Mouse (Mus musculus): ENCODE data around the gene Fabp3. TPM values are rescaled to one million over a fixed set of nuclear protein-coding genes. Genes with fewer than 3 reads are reported as not detected.

Gene Fabp3
- total and polyA plus RNA-seq, 2 experiments, result 4.2 TPM; not detected in 1

- Histone ChIP-seq H3K4me1 (ENCODE audit: control insufficient read depth, insufficient read depth, low read length) (no peaks in the 10 kb centered on the region; the same call in 1 of the 2 replicates), H3K79me2 (ENCODE audit: control insufficient read depth, insufficient read depth, low read length) (no peaks in the 10 kb centered on the region), H3K9ac (ENCODE audit: low read depth, low read length) (no peak overlapping the region), H3K27me3 (ENCODE audit: control insufficient read depth, insufficient read depth, low read length) (peaks cover 7% of the 10 kb centered on the region; the same call in 1 of the 2 replicates), H3K36me3 (ENCODE audit: control insufficient read depth, insufficient read depth, low read length) (no peaks in the 10 kb centered on the region), H3K27ac (replicated peaks; ENCODE audit: insufficient read depth, low read depth, low read length) (no peak overlapping the region), H3K4me3 (ENCODE audit: insufficient read depth, low read depth, low read length) (no peak overlapping the region)
- no peak for TF ChIP-seq CTCF (IDR thresholded peaks at IDR 0.05; ENCODE audit: low read depth, low read length)
- no peak for TF ChIP-seq POLR2A (IDR thresholded peaks at IDR 0.05; ENCODE audit: extremely low read depth, insufficient read depth, low read length)
- DNase-seq (ENCODE audit: extremely low read depth, low read depth, low spot score), result no peak
- 76% methylated on average over 3 of the region's 3 CpGs for WGBS
These were observed 4.1 kb downstream of the Fabp3 start for GRCm38 (mm10) chr4:130312526-130312925.

GRCm38 (mm10) chr4:130313552-130313951, 5.2 kb downstream of the Fabp3 start:
- Histone ChIP-seq H3K36me3 (ENCODE audit: control insufficient read depth, insufficient read depth, low read length) (no peaks in the 10 kb centered on the region), H3K79me2 (ENCODE audit: control insufficient read depth, insufficient read depth, low read length) (no peaks in the 10 kb centered on the region), H3K9ac (ENCODE audit: low read depth, low read length) (no peak overlapping the region), H3K4me3 (ENCODE audit: insufficient read depth, low read depth, low read length) (no peak overlapping the region), H3K4me1 (ENCODE audit: control insufficient read depth, insufficient read depth, low read length) (no peaks in the 10 kb centered on the region), H3K27me3 (ENCODE audit: control insufficient read depth, insufficient read depth, low read length) (peaks cover 4% of the 10 kb centered on the region; the same call in 1 of the 2 replicates), H3K27ac (replicated peaks; ENCODE audit: insufficient read depth, low read depth, low read length) (no peak overlapping the region)
- WGBS, result 89% methylated on average over 4 of the region's 4 CpGs
- no peak for TF ChIP-seq POLR2A (IDR thresholded peaks at IDR 0.05; ENCODE audit: extremely low read depth, insufficient read depth, low read length)
- DNase-seq (ENCODE audit: extremely low read depth, low read depth, low spot score), result no peak

GRCm38 (mm10) chr4:130315771-130316527, 7.6 kb downstream of the Fabp3 start:
- no peak for TF ChIP-seq CTCF (IDR thresholded peaks at IDR 0.05; ENCODE audit: low read depth, low read length)
- no peak for TF ChIP-seq POLR2A (IDR thresholded peaks at IDR 0.05; ENCODE audit: extremely low read depth, insufficient read depth, low read length)
- H3K79me2 ChIP-seq (ENCODE audit: control insufficient read depth, insufficient read depth, low read length), result no peaks in the 10 kb centered on the region
- H3K4me3 ChIP-seq (ENCODE audit: insufficient read depth, low read depth, low read length), result no peak overlapping the region
- H3K27ac ChIP-seq (replicated peaks; ENCODE audit: insufficient read depth, low read depth, low read length), result no peak overlapping the region
- H3K4me1 ChIP-seq (ENCODE audit: control insufficient read depth, insufficient read depth, low read length), result no peaks in the 10 kb centered on the region
- H3K9ac ChIP-seq (ENCODE audit: low read depth, low read length), result no peak overlapping the region
- H3K27me3 ChIP-seq (ENCODE audit: control insufficient read depth, insufficient read depth, low read length), result no peaks in the 10 kb centered on the region
- H3K36me3 ChIP-seq (ENCODE audit: control insufficient read depth, insufficient read depth, low read length), result no peaks in the 10 kb centered on the region
- no peak for DNase-seq (ENCODE audit: extremely low read depth, low read depth, low spot score)
- 84% methylated on average over 13 of the region's 13 CpGs for WGBS

GRCm38 (mm10) chr4:130316691-130317090, 8.3 kb downstream of the Fabp3 start:
- no peak for TF ChIP-seq CTCF (IDR thresholded peaks at IDR 0.05; ENCODE audit: low read depth, low read length)
- TF ChIP-seq POLR2A (IDR thresholded peaks at IDR 0.05; ENCODE audit: extremely low read depth, insufficient read depth, low read length), result no peak
- H3K4me1 ChIP-seq (ENCODE audit: control insufficient read depth, insufficient read depth, low read length), result no peaks in the 10 kb centered on the region
- H3K27ac ChIP-seq (replicated peaks; ENCODE audit: insufficient read depth, low read depth, low read length), result no peak overlapping the region
- no peak for DNase-seq (ENCODE audit: extremely low read depth, low read depth, low spot score)
- no peaks in the 10 kb centered on the region for H3K79me2 ChIP-seq (ENCODE audit: control insufficient read depth, insufficient read depth, low read length)
- H3K9ac ChIP-seq (ENCODE audit: low read depth, low read length), result no peak overlapping the region
- H3K27me3 ChIP-seq (ENCODE audit: control insufficient read depth, insufficient read depth, low read length), result no peaks in the 10 kb centered on the region
- H3K36me3 ChIP-seq (ENCODE audit: control insufficient read depth, insufficient read depth, low read length), result no peaks in the 10 kb centered on the region
- no peak overlapping the region for H3K4me3 ChIP-seq (ENCODE audit: insufficient read depth, low read depth, low read length)
- WGBS, result 81% methylated on average over 10 of the region's 10 CpGs

- TF ChIP-seq CTCF (IDR thresholded peaks at IDR 0.05; ENCODE audit: low read depth, low read length) (no peak), POLR2A (IDR thresholded peaks at IDR 0.05; ENCODE audit: extremely low read depth, insufficient read depth, low read length) (no peak)
- WGBS, result 81% methylated on average over 3 of the region's 3 CpGs
- Histone ChIP-seq H3K27ac (replicated peaks; ENCODE audit: insufficient read depth, low read depth, low read length) (no peak overlapping the region), H3K79me2 (ENCODE audit: control insufficient read depth, insufficient read depth, low read length) (no peaks in the 10 kb centered on the region), H3K4me3 (ENCODE audit: insufficient read depth, low read depth, low read length) (no peak overlapping the region), H3K36me3 (ENCODE audit: control insufficient read depth, insufficient read depth, low read length) (peaks cover 4% of the 10 kb centered on the region; the same call in 1 of the 2 replicates), H3K27me3 (ENCODE audit: control insufficient read depth, insufficient read depth, low read length) (no peaks in the 10 kb centered on the region), H3K4me1 (ENCODE audit: control insufficient read depth, insufficient read depth, low read length) (no peaks in the 10 kb centered on the region), H3K9ac (ENCODE audit: low read depth, low read length) (no peak overlapping the region)
- no peak for DNase-seq (ENCODE audit: extremely low read depth, low read depth, low spot score)
These were observed 9.7 kb downstream of the Fabp3 start for GRCm38 (mm10) chr4:130318122-130318521.

- no peaks in the 10 kb centered on the region for H3K4me1 ChIP-seq (ENCODE audit: control insufficient read depth, insufficient read depth, low read length)
- 85% methylated on average over 7 of the region's 7 CpGs for WGBS
- no peak overlapping the region for H3K4me3 ChIP-seq (ENCODE audit: insufficient read depth, low read depth, low read length)
- TF ChIP-seq POLR2A (IDR thresholded peaks at IDR 0.05; ENCODE audit: extremely low read depth, insufficient read depth, low read length) (no peak), CTCF (IDR thresholded peaks at IDR 0.05; ENCODE audit: low read depth, low read length) (no peak)
- DNase-seq (ENCODE audit: extremely low read depth, low read depth, low spot score), result no peak
- H3K9ac ChIP-seq (ENCODE audit: low read depth, low read length), result no peak overlapping the region
- H3K27me3 ChIP-seq (ENCODE audit: control insufficient read depth, insufficient read depth, low read length), result no peaks in the 10 kb centered on the region
- H3K79me2 ChIP-seq (ENCODE audit: control insufficient read depth, insufficient read depth, low read length), result no peaks in the 10 kb centered on the region
- H3K27ac ChIP-seq (replicated peaks; ENCODE audit: insufficient read depth, low read depth, low read length), result no peak overlapping the region
- H3K36me3 ChIP-seq (ENCODE audit: control insufficient read depth, insufficient read depth, low read length), result peaks cover 16% of the 10 kb centered on the region; the same call in 1 of the 2 replicates
These were observed 11.2 kb downstream of the Fabp3 start for GRCm38 (mm10) chr4:130319564-130319963.
